Comparison of ENCODE assay signal across 14 mouse cellular contexts in the genomic region with DNA sequence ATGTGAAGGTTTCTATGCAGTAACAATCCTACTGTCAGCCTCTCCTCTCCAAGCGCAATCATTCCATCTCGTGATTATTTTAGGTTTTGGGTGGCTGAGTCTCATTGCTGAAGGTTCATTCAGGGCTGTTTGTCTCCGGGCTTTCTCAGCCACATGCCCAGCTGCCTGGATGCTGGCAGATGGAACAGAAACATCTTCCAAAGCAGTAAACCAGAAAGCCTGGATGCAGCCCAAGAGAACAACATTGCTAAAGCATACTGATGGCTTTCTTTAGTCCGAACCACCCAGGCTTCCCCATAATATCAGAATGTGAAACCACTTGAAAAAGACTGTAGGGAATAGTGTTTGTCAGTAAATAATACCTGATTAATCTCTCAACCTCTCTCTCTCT. TPM values are rescaled to one million over a fixed set of nuclear protein-coding genes. Genes with fewer than 3 reads are reported as not detected.
A peak's percentile ranks its signal among the peaks of the same experiment; 100 is the strongest.
DNase-seq lines count a peak whose midpoint lies in the region; ATAC-seq lines count a peak whose summit lies in the region.
"Had no signal": no experiment of that assay in that cellular context is flagged by ENCODE, and none has a peak within 500 bp of the region (broad histone marks: within the 10 kb centered on the region; RNA-seq: fewer than 3 reads in every experiment).

No protein-coding gene starts in this region.

- DNase-seq in left cerebral cortex, postnatal 14 days (ENCODE audit: low spot score in 2 of 2): peak; percentile 64 to 65
- DNase-seq in left cerebral cortex, adult 11 months (ENCODE audit: low spot score): no peak
- DNase-seq in layer of hippocampus, adult 9-11 months: peak; percentile 50
- peak; percentile 22 for DNase-seq in right cerebral cortex, postnatal 14 days
- DNase-seq in T-cell, adult 2 months (ENCODE audit: low spot score): no peak
- DNase-seq: cerebellum, postnatal 36 days had no signal

- H3K9ac ChIP-seq in embryonic facial prominence, embryonic 15.5 days: no peak overlapping the region
- H3K9ac ChIP-seq in forebrain, embryonic 15.5 days (replicated peaks): no peak overlapping the region
- H3K9ac ChIP-seq: heart, embryonic 15.5 days; hindbrain, embryonic 15.5 days; limb, embryonic 13.5 days; lung, embryonic 15.5 days; midbrain, embryonic 12.5 days had no signal

- no peaks in the 10 kb centered on the region for H3K27me3 ChIP-seq in embryonic facial prominence, embryonic 15.5 days
- no peaks in the 10 kb centered on the region for H3K27me3 ChIP-seq in forebrain, embryonic 15.5 days
- H3K27me3 ChIP-seq: heart, embryonic 15.5 days; lung, embryonic 15.5 days; midbrain, embryonic 12.5 days had no signal

- no peak overlapping the region for H3K4me2 ChIP-seq in embryonic facial prominence, embryonic 15.5 days (replicated peaks)
- H3K4me2 ChIP-seq in forebrain, embryonic 15.5 days (replicated peaks): no peak overlapping the region
- H3K4me2 ChIP-seq: heart, embryonic 15.5 days; hindbrain, embryonic 15.5 days; limb, embryonic 13.5 days; lung, embryonic 15.5 days; midbrain, embryonic 12.5 days had no signal

- no peak overlapping the region for H3K27ac ChIP-seq in embryonic facial prominence, embryonic 15.5 days (replicated peaks)
- H3K27ac ChIP-seq in forebrain, embryonic 15.5 days (replicated peaks): no peak overlapping the region
- H3K27ac ChIP-seq: heart, embryonic 15.5 days; hindbrain, embryonic 15.5 days; kidney, postnatal 0 days; limb, embryonic 13.5 days; lung, embryonic 15.5 days; midbrain, embryonic 12.5 days had no signal

- no peaks in the 10 kb centered on the region for H3K9me3 ChIP-seq in embryonic facial prominence, embryonic 15.5 days (replicated peaks)
- no peaks in the 10 kb centered on the region for H3K9me3 ChIP-seq in forebrain, embryonic 15.5 days
- H3K9me3 ChIP-seq: heart, embryonic 15.5 days; hindbrain, embryonic 15.5 days; limb, embryonic 13.5 days; lung, embryonic 15.5 days; midbrain, embryonic 12.5 days had no signal

- 65% methylated on average over 4 of the region's 4 CpGs for WGBS in embryonic facial prominence, embryonic 15.5 days
- WGBS in forebrain, embryonic 15.5 days: 59% methylated on average over 4 of the region's 4 CpGs

- peak; percentile 7; the same call in 1 of the 2 replicates for ATAC-seq in embryonic facial prominence, embryonic 15.5 days (ENCODE audit: insufficient number of reproducible peaks, low FRiP score, low TSS enrichment, low read depth)
- no peak for ATAC-seq in forebrain, embryonic 15.5 days (replicated peaks)

- no peaks in the 10 kb centered on the region for H3K4me1 ChIP-seq in embryonic facial prominence, embryonic 15.5 days
- H3K4me1 ChIP-seq in forebrain, embryonic 15.5 days: peaks cover 4% of the 10 kb centered on the region
- H3K4me1 ChIP-seq: hindbrain, embryonic 15.5 days; midbrain, embryonic 12.5 days had no signal

- H3K4me3 ChIP-seq in embryonic facial prominence, embryonic 15.5 days (replicated peaks): no peak overlapping the region
- no peak overlapping the region for H3K4me3 ChIP-seq in forebrain, embryonic 15.5 days
- H3K4me3 ChIP-seq: heart, embryonic 15.5 days; hindbrain, embryonic 15.5 days; limb, embryonic 13.5 days; lung, embryonic 15.5 days; midbrain, embryonic 12.5 days had no signal

- no peaks in the 10 kb centered on the region for H3K36me3 ChIP-seq in embryonic facial prominence, embryonic 15.5 days
- H3K36me3 ChIP-seq in forebrain, embryonic 15.5 days: no peaks in the 10 kb centered on the region
- H3K36me3 ChIP-seq: heart, embryonic 15.5 days; hindbrain, embryonic 15.5 days; limb, embryonic 13.5 days; lung, embryonic 15.5 days; midbrain, embryonic 12.5 days had no signal

- intact Hi-C loops in left cerebral cortex, postnatal 14 days (cut with DNase I): no loop called here

RNA-seq across cellular contexts. Expression of a gene that starts 34.2 kb away (rescaled TPM):
- 10 to 100 TPM; 47.1 to 52.9 TPM for total RNA-seq in left cerebral cortex, postnatal 14 days (2021)
- polyA plus RNA-seq in embryonic facial prominence, embryonic 15.5 days (2015; fragmentation: Nextera tagmentation; extraction: Ambion mirVana): 247 and 253 TPM in 2 replicates
- 203 and 221 TPM in 2 replicates for polyA plus RNA-seq in forebrain, embryonic 15.5 days (2015; fragmentation: Nextera tagmentation; extraction: Ambion mirVana)

Comparison
In these comparisons a context has a peak if more than half of its experiments do, and no peak if none do; other contexts are left out.
1. DNase-seq: peak in left cerebral cortex, postnatal 14 days (2 of 2), layer of hippocampus, adult 9-11 months (single experiment) and right cerebral cortex, postnatal 14 days (single experiment); none in left cerebral cortex, adult 11 months (single experiment) and T-cell, adult 2 months (single experiment).